Mouse (Mus musculus): Measurements from ENCODE around the gene Csad. TPM values are rescaled to one million over a fixed set of nuclear protein-coding genes. Genes with fewer than 3 reads are reported as not detected.

Csad gene
- polyA plus RNA-seq, 1 experiment from 2014 or later = 48.7 TPM

DNA sequence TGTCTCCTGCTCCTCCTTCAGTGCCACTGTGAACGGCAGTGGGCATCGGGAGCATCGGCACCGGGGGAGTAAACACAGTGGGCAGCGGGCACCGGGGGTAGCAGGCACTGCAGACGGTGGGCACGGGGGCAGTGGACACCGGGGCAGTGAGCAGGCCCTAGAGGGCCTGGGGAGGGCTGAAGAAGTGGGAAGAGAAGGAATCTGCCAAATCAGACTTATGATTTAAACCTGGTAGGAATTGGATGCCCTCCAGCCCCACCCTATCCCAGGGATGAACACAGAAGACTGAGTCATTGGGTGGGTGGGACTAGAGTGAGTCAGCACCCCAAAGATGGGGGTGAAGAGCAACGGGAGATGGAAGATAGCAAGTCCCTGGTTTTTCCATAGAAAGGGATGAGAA, 59.2 kb downstream of the Csad start:
- Histone ChIP-seq H3K9me3 (no peaks in the 10 kb centered on the region), H3K4me3 (no peak overlapping the region), H3K36me3 (replicated peaks) (no peaks in the 10 kb centered on the region), H3K4me1 (peaks cover 29% of the 10 kb centered on the region), H3K27ac (replicated peaks) (no peak overlapping the region), H3K27me3 (replicated peaks; ENCODE audit: low read depth, poor library complexity, severe bottlenecking) (peaks cover 57% of the 10 kb centered on the region)
- DNase-seq (ENCODE audit: low spot score) = no peak
- 92% methylated on average over 10 of the region's 10 CpGs for WGBS

DNA sequence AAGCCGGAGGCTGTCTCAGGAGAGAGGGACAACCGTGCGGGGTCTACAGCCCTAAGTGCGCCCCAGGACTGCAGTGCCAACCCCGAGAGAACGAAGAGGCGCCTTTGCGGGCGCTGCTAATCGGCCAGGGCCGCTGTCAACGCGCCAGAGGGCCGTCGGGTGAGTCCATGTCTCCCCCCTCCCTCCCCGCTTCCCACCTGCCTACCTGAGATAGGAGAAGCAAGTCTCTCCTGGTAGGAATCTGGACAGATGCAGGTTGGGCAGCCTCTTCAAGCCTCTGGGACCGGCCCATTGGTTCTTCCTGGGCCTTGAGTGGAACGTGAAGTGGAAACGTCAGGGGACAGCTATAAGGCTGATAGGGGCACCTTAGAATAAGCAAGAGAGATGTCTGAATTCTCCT, 59.8 kb downstream of the Csad start:
- H3K27me3 ChIP-seq (replicated peaks; ENCODE audit: low read depth, poor library complexity, severe bottlenecking) = peaks cover 57% of the 10 kb centered on the region
- H3K4me3 ChIP-seq = peak overlapping the region; percentile 49
- peaks cover 26% of the 10 kb centered on the region for H3K4me1 ChIP-seq
- no peak for DNase-seq (ENCODE audit: low spot score)
- no peaks in the 10 kb centered on the region for H3K9me3 ChIP-seq
- H3K27ac ChIP-seq (replicated peaks) = peak overlapping the region; percentile 37; the same call in 1 of the 2 replicates
- no peaks in the 10 kb centered on the region for H3K36me3 ChIP-seq (replicated peaks)
- 10% methylated on average over 19 of the region's 19 CpGs for WGBS

DNA sequence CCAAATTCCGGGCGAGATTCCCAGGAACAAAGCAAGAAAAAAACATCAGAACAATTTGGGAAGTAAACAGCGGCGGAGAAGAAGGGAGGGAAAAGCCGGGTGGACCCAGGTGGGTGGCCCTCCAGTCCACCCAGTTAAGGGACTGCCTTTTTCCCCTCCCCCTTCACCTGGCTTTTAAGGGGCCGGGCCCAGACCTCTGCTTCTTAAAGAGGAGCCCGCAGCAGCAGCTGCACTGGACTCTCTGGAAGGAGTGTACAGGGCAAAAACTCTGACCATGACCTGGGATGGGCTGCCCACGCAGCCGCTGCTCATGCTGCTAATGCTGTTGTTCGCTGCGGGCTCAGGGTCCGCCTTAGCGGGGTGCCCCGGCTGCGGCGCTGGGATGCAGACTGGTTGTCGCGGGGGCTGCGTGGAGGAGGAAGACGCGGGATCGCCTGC, 60.2 kb downstream of the Csad start, which contains the start of gene Igfbp6:
Gene Igfbp6, plus strand, starts transcription at position 89 of the 438 bp plus-strand sequence.
- Histone ChIP-seq H3K4me1 (peaks cover 26% of the 10 kb centered on the region), H3K4me3 (peak within 1 kb of the TSS; percentile 49), H3K27me3 (replicated peaks; ENCODE audit: low read depth, poor library complexity, severe bottlenecking) (peaks cover 57% of the 10 kb centered on the region), H3K27ac (replicated peaks) (peak within 1 kb of the TSS; percentile 37; the same call in 1 of the 2 replicates), H3K36me3 (replicated peaks) (no peaks in the 10 kb centered on the region), H3K9me3 (no peaks in the 10 kb centered on the region)
- peak; percentile 46 for DNase-seq (ENCODE audit: low spot score)
- 4% methylated on average over 22 of the region's 22 CpGs for WGBS

DNA sequence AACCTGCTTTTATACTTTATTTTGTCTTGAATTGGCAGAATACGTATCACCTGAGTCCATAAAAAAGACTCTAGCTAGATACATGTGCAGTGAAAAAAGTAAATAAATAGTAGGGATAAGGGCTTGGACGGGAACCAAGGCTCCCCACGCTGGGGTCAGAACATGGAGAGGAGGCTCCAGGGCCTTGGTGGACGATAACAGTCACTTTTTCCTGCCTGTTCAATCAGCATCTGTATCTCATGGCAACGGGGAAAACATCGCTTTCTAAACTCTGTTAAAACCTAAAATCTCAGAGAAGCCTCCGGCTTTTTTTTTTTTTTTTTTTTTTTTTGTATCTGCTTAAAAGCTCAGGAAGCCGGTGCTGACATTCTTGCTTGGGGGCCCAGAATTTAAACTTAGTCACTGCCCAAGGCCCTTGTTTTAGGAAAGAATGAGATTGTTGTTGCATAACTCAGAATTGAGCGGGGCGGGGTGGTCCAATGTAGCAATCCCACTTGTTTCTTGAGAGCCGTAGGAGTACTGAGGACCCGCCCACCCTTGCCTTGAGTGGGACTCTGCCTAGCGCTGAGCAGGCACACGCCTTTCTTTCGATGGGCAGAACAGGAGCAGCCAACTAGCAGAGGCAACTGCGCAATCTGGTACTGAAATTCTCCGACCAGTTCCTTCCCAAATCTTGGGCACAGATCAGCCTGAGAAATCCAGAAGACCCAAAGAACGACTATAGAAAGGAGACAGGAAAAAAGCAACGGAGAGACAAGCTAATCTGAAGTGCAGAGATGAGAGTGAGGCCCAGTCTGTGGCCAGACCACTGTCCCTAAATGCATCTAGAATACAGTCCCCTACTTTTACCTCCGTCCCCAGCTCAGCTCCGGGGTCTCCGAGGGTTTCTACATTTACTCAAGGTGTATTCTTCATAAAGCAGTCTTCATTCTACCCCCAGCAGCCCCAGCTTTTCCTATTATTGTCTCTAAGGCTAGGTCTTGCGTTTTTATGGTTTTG, 61.3 kb downstream of the Csad start:
- Histone ChIP-seq H3K36me3 (replicated peaks) (no peaks in the 10 kb centered on the region), H3K4me3 (no peak overlapping the region), H3K27me3 (replicated peaks; ENCODE audit: low read depth, poor library complexity, severe bottlenecking) (peaks cover 56% of the 10 kb centered on the region), H3K27ac (replicated peaks) (no peak overlapping the region), H3K4me1 (peaks cover 22% of the 10 kb centered on the region), H3K9me3 (no peaks in the 10 kb centered on the region)
- peak; percentile 32 for DNase-seq (ENCODE audit: low spot score)
- 53% methylated on average over 23 of the region's 23 CpGs for WGBS

DNA sequence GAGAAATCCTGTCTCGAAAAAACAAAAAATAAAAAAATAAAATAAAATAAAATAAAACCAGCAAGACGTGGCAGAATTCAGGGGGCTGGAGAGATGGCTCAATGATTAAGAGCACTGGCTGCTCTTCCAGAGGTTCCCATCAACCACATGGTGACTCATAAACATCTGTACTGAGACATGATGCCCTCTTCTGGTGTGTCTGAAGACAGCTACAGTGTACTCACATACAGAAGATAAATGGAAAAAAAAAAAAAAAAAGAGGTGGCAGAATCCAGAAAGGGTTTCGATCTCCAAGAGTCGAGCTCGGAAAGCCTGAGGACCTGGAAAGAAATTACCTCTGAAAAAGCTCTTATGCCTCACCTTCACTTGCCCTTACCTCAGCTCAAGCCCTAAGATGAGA, 63.4 kb downstream of the Csad start:
- 92% methylated on average over 5 of the region's 5 CpGs for WGBS
- no peak for DNase-seq (ENCODE audit: low spot score)
- H3K27me3 ChIP-seq (replicated peaks; ENCODE audit: low read depth, poor library complexity, severe bottlenecking) = peaks cover 48% of the 10 kb centered on the region
- no peaks in the 10 kb centered on the region for H3K9me3 ChIP-seq
- H3K36me3 ChIP-seq (replicated peaks) = no peaks in the 10 kb centered on the region
- H3K4me1 ChIP-seq = peaks cover 26% of the 10 kb centered on the region
- H3K4me3 ChIP-seq = no peak overlapping the region
- no peak overlapping the region for H3K27ac ChIP-seq (replicated peaks)

DNA sequence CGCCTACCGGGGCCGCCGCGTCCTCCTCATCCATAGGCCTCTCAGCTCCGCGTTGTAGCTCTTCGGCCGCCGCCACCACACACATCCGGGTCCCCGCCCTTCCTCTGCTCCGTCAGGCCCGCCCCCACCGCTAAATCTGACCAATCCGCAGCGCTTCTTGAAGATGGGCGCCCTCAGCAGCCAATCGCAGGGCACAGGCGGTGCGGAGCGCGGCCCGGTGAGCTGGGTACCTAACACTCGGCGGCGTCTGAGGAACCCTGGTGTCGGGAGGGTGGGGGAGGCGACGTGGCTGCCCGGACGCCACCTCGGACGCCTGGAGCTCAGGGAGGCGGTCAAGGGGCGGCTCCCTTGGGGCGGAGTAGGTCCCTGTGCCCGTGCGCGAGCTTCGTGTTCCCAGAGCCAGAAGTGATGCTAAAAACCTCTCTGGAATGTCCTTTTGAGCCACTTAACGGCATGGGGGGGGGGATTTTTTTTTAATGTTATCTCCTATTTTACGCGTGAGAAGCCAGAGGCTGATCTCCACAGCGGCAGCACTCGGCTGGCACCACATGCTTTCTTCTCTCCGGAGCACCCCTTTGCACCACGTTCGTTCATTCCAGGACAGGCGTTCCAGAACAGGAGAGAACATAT, 68.3 kb downstream of the Csad start, which contains the start of gene Spryd3:
Gene Spryd3, minus strand, starts transcription at position 106 of the 630 bp plus-strand sequence.
- Histone ChIP-seq H3K27ac (replicated peaks) (peak within 1 kb of the TSS; percentile 87), H3K27me3 (replicated peaks; ENCODE audit: low read depth, poor library complexity, severe bottlenecking) (no peaks in the 10 kb centered on the region; the same call in 1 of the 2 replicates), H3K9me3 (no peaks in the 10 kb centered on the region), H3K4me3 (peak within 1 kb of the TSS; percentile 85), H3K36me3 (replicated peaks) (peaks cover 22% of the 10 kb centered on the region), H3K4me1 (peaks cover 26% of the 10 kb centered on the region)
- peak; percentile 98 for DNase-seq (ENCODE audit: low spot score)
- WGBS = under 1% methylated on average over 50 of the region's 50 CpGs

DNA sequence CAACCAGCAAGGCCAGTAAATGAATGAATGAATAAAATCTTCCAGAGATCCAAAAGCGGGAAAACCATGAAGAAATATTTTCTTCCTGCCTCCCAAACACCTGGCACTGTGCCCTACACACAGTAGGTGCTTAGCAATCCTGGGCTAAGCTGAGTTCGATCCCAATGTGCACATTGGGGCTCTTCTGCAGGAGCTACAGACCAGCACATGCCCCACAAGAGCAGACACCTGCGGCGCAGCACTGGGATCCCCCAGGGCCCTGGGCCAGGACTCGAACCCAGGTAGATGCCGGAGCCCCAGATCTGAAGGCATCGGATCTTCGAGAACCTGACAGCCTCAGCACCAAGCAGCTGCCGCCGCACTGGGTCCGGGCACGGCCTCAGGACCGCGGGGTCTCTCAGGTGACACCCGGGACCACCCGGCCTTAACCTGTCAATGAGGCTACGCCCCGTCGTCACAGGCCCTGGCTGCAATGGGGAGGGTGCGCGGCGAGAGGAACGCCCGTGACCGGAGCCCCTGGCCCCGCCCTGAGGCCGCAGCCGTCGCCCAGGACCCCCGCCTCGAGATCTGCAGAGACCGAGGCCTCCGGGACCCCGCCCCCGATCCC, 68.9 kb downstream of the Csad start:
- Histone ChIP-seq H3K27me3 (replicated peaks; ENCODE audit: low read depth, poor library complexity, severe bottlenecking) (no peaks in the 10 kb centered on the region), H3K4me3 (peak overlapping the region; percentile 85), H3K4me1 (peaks cover 26% of the 10 kb centered on the region), H3K9me3 (no peaks in the 10 kb centered on the region), H3K36me3 (replicated peaks) (peaks cover 28% of the 10 kb centered on the region), H3K27ac (replicated peaks) (peak overlapping the region; percentile 87)
- no peak for DNase-seq (ENCODE audit: low spot score)
- WGBS = 4% methylated on average over 35 of the region's 35 CpGs

DNA sequence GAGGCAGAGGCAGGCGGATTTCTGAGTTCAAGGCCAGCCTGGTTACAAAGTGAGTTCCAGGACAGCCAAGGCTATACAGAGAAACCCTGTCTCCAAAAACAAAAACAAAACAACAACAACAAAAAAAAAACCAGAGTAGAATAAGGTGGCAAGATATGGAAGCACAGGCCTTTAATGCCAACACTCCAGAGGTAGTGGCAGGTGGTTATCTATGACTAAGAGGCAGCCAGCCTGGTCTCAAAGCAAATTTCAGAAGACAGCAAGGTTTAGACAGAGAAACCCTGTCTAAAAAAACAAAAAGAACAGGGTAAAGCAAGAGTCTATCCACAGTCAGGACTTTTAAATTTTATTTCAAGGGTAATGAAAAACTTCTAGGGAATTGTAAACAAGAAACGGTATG, 69.8 kb downstream of the Csad start:
- WGBS = 91% methylated on average over 2 of the region's 2 CpGs
- H3K27ac ChIP-seq (replicated peaks) = no peak overlapping the region
- H3K36me3 ChIP-seq (replicated peaks) = peaks cover 37% of the 10 kb centered on the region
- H3K9me3 ChIP-seq = no peaks in the 10 kb centered on the region
- H3K27me3 ChIP-seq (replicated peaks; ENCODE audit: low read depth, poor library complexity, severe bottlenecking) = no peaks in the 10 kb centered on the region
- no peak for DNase-seq (ENCODE audit: low spot score)
- peaks cover 26% of the 10 kb centered on the region for H3K4me1 ChIP-seq
- peak overlapping the region; percentile 85; the same call in 1 of the 2 replicates for H3K4me3 ChIP-seq

DNA sequence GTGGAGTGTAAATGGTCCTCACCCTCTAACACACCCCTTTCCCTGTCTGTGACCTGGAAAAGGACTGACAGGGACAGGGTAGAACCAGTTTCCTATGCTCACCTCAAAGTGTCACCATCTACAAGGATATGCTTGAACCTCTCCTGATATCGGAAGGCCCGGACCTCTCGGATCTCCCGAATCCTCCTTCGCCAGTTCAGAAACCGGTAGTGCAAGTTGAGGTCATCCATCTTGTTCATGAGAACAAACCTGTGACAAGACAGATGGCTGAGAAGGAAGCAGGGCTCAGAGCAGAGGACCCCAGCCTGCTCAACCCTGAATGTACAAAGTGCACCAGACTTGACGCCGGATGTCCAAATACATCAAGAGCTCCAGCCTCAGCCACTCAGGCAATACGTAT, 71.2 kb downstream of the Csad start:
- H3K27ac ChIP-seq (replicated peaks) = no peak overlapping the region
- H3K36me3 ChIP-seq (replicated peaks) = peaks cover 50% of the 10 kb centered on the region
- H3K27me3 ChIP-seq (replicated peaks; ENCODE audit: low read depth, poor library complexity, severe bottlenecking) = no peaks in the 10 kb centered on the region
- DNase-seq (ENCODE audit: low spot score) = no peak
- H3K9me3 ChIP-seq = no peaks in the 10 kb centered on the region
- H3K4me1 ChIP-seq = peaks cover 26% of the 10 kb centered on the region
- WGBS = 89% methylated on average over 9 of the region's 9 CpGs
- no peak overlapping the region for H3K4me3 ChIP-seq

Other genes with a start within 250 kb of the Csad start
- gene Krt8, start 200.2 kb downstream of the Csad start, polyA plus RNA-seq (2016; fragmentation: Nextera tagmentation; extraction: Ambion mirVana) = 86.3 and 91.9 TPM in 2 replicates
- 95.2 and 101 TPM in 2 replicates for gene Krt18, start 176.5 kb downstream of the Csad start, polyA plus RNA-seq (2016; fragmentation: Nextera tagmentation; extraction: Ambion mirVana)
- gene Eif4b, start 131.0 kb downstream of the Csad start, polyA plus RNA-seq (2016; fragmentation: Nextera tagmentation; extraction: Ambion mirVana) = 133 and 136 TPM in 2 replicates
- 12.3 and 14.9 TPM in 2 replicates for gene Tns2, start 104.3 kb downstream of the Csad start, polyA plus RNA-seq (2016; fragmentation: Nextera tagmentation; extraction: Ambion mirVana)
- 12.7 and 13.2 TPM in 2 replicates for gene Spryd3, start 68.5 kb downstream of the Csad start, polyA plus RNA-seq (2016; fragmentation: Nextera tagmentation; extraction: Ambion mirVana)
- 0.26 and 0.36 TPM in 2 replicates for gene Igfbp6, start 60.4 kb downstream of the Csad start, polyA plus RNA-seq (2016; fragmentation: Nextera tagmentation; extraction: Ambion mirVana)
- gene Soat2, start 54.2 kb downstream of the Csad start, polyA plus RNA-seq (2016; fragmentation: Nextera tagmentation; extraction: Ambion mirVana) = 0.09 and 0.18 TPM in 2 replicates
- 77.6 and 79.3 TPM in 2 replicates for gene Zfp740, start 1.5 kb downstream of the Csad start, polyA plus RNA-seq (2016; fragmentation: Nextera tagmentation; extraction: Ambion mirVana)
- gene Itgb7, start 27.2 kb upstream of the Csad start, polyA plus RNA-seq (2016; fragmentation: Nextera tagmentation; extraction: Ambion mirVana) = 1.1 and 1.6 TPM in 2 replicates
- 77.8 and 90.2 TPM in 2 replicates for gene Rarg, start 52.8 kb upstream of the Csad start, polyA plus RNA-seq (2016; fragmentation: Nextera tagmentation; extraction: Ambion mirVana)
- 0.75 and 1.3 TPM in 2 replicates for gene Gm9918, start 65.8 kb upstream of the Csad start, polyA plus RNA-seq (2016; fragmentation: Nextera tagmentation; extraction: Ambion mirVana)
- 63.2 and 66.4 TPM in 2 replicates for gene Mfsd5, start 74.7 kb upstream of the Csad start, polyA plus RNA-seq (2016; fragmentation: Nextera tagmentation; extraction: Ambion mirVana)
- 55.4 and 57.6 TPM in 2 replicates for gene Espl1, start 91.5 kb upstream of the Csad start, polyA plus RNA-seq (2016; fragmentation: Nextera tagmentation; extraction: Ambion mirVana)
- 353 and 356 TPM in 2 replicates for gene Pfdn5, start 121.4 kb upstream of the Csad start, polyA plus RNA-seq (2016; fragmentation: Nextera tagmentation; extraction: Ambion mirVana)
- 123 and 126 TPM in 2 replicates for gene Myg1, start 127.0 kb upstream of the Csad start, polyA plus RNA-seq (2016; fragmentation: Nextera tagmentation; extraction: Ambion mirVana)
- 135 and 137 TPM in 2 replicates for gene Aaas, start 146.0 kb upstream of the Csad start, polyA plus RNA-seq (2016; fragmentation: Nextera tagmentation; extraction: Ambion mirVana)
- 1.4 and 1.7 TPM in 2 replicates for gene Sp7, start 162.5 kb upstream of the Csad start, polyA plus RNA-seq (2016; fragmentation: Nextera tagmentation; extraction: Ambion mirVana)
- gene Sp1, start 201.4 kb upstream of the Csad start, polyA plus RNA-seq (2016; fragmentation: Nextera tagmentation; extraction: Ambion mirVana) = 9.9 and 10.6 TPM in 2 replicates
- gene Amhr2, start 240.6 kb upstream of the Csad start, polyA plus RNA-seq (2016; fragmentation: Nextera tagmentation; extraction: Ambion mirVana) = 0.09 and 0.20 TPM in 2 replicates

All from embryonic facial prominence, embryonic 10.5 days (tissue).